Mouse (Mus musculus) adrenal gland, postnatal 36 days (tissue): ENCODE data around the gene Ctbs. TPM values are rescaled to one million over a fixed set of nuclear protein-coding genes. Genes with fewer than 3 reads are reported as not detected.
A peak's percentile ranks its signal among the peaks of the same experiment; 100 is the strongest.

Experiments
- DNase-seq, 2 experiments: peaks; one replicate each; pipeline ENCODE4 v3.0.0; 2021; ENCODE audit warnings: mixed read lengths in 1 of 2
- total RNA-seq, 2 experiments: library from RNA; stranded (reverse); gene quantifications; 2 replicates each; pipeline ENCODE4 v1.2.3; 2021

The Ctbs gene
- total RNA-seq, 2 experiments from 2014 or later, result 8.1 to 12.3 TPM

GRCm38 (mm10) chr3:146433681-146434350 is 15.8 kb upstream of the Ctbs start:
- no peak for DNase-seq

GRCm38 (mm10) chr3:146434686-146435085 is 14.9 kb upstream of the Ctbs start:
- no peak for DNase-seq

- DNase-seq, result no peak
Measured at GRCm38 (mm10) chr3:146435533-146435932, 14.1 kb upstream of the Ctbs start.

GRCm38 (mm10) chr3:146436114-146436513 is 13.5 kb upstream of the Ctbs start:
- no peak for DNase-seq

GRCm38 (mm10) chr3:146440011-146440410 is 9.6 kb upstream of the Ctbs start:
- no peak for DNase-seq

- no peak for DNase-seq
Measured at GRCm38 (mm10) chr3:146440422-146440821, 9.2 kb upstream of the Ctbs start.

GRCm38 (mm10) chr3:146442484-146442883 is 7.1 kb upstream of the Ctbs start:
- DNase-seq, result no peak

GRCm38 (mm10) chr3:146442936-146443335 is 6.7 kb upstream of the Ctbs start:
- no peak for DNase-seq

- DNase-seq, result no peak
Measured at GRCm38 (mm10) chr3:146443380-146443779, 6.2 kb upstream of the Ctbs start.

- DNase-seq, result no peak
Measured at GRCm38 (mm10) chr3:146444880-146445279, 4.7 kb upstream of the Ctbs start.

- no peak for DNase-seq
Measured at GRCm38 (mm10) chr3:146447156-146447555, 2.4 kb upstream of the Ctbs start.

GRCm38 (mm10) chr3:146447598-146447997 is 2.0 kb upstream of the Ctbs start:
- no peak for DNase-seq

- DNase-seq, result no peak
Measured at GRCm38 (mm10) chr3:146448372-146448771, 1.2 kb upstream of the Ctbs start.

- DNase-seq, result no peak
Measured at GRCm38 (mm10) chr3:146448969-146449368, 626 bp upstream of the Ctbs start.

GRCm38 (mm10) chr3:146450371-146450841 is 811 bp downstream of the Ctbs start:
- peak; percentile 95 to 97 for DNase-seq

GRCm38 (mm10) chr3:146451375-146451774 is 1.8 kb downstream of the Ctbs start:
- no peak for DNase-seq

GRCm38 (mm10) chr3:146462939-146463338 is 13.3 kb downstream of the Ctbs start:
- peak in 1 of 2 experiments; percentile 9 for DNase-seq

GRCm38 (mm10) chr3:146469226-146469625 is 19.6 kb downstream of the Ctbs start:
- no peak for DNase-seq

- DNase-seq, result no peak
Measured at GRCm38 (mm10) chr3:146472657-146473056, 23.1 kb downstream of the Ctbs start.

GRCm38 (mm10) chr3:146473741-146474140 is 24.1 kb downstream of the Ctbs start:
- DNase-seq, result peak in 1 of 2 experiments; percentile 8

GRCm38 (mm10) chr3:146474428-146474827 is 24.8 kb downstream of the Ctbs start:
- no peak for DNase-seq

GRCm38 (mm10) chr3:146482044-146482443 is 32.4 kb downstream of the Ctbs start:
- DNase-seq, result no peak

- DNase-seq, result no peak
Measured at GRCm38 (mm10) chr3:146486464-146486863, 36.9 kb downstream of the Ctbs start.

GRCm38 (mm10) chr3:146494941-146495340 is 45.3 kb downstream of the Ctbs start:
- DNase-seq, result no peak
